Mouse (Mus musculus) retina, adult 2 months (tissue): Measurements from ENCODE around the gene Ccdc78.
"Not testable (repeated sequence)": the region's sequence is repeated elsewhere in the genome, so short reads cannot be mapped to it uniquely, and the experiment has no call there.

ENCODE experiments used
- DNase-seq: peaks from one replicate; pipeline ENCODE4 v3.0.0-alpha.2; 2012; ENCODE audit warnings: low read depth, low spot score

The Ccdc78 gene

GRCm38 (mm10) chr17:25783086-25783485 is 3.3 kb upstream of the Ccdc78 start:
- no peak for DNase-seq

- DNase-seq: no peak
Measured at GRCm38 (mm10) chr17:25783861-25784574, 2.4 kb upstream of the Ccdc78 start.

GRCm38 (mm10) chr17:25785281-25785745 is 1.1 kb upstream of the Ccdc78 start, which contains the start of gene Haghl:
Haghl (minus strand) TSS chr17:25785673.
- peak; percentile 90 for DNase-seq

- no peak for DNase-seq
Measured at GRCm38 (mm10) chr17:25786781-25787504, 563 bp downstream of the Ccdc78 start.

- no peak for DNase-seq
Measured at GRCm38 (mm10) chr17:25791320-25791842, 5.0 kb downstream of the Ccdc78 start.

- peak; percentile 74 for DNase-seq
Measured at GRCm38 (mm10) chr17:25791843-25792527, 5.6 kb downstream of the Ccdc78 start.

GRCm38 (mm10) chr17:25792615-25793014 is 6.2 kb downstream of the Ccdc78 start, which contains the start of gene Fam173a:
Fam173a (minus strand) TSS chr17:25792901.
- DNase-seq: no peak

GRCm38 (mm10) chr17:25794197-25794596 is 7.8 kb downstream of the Ccdc78 start:
- DNase-seq: no peak

- DNase-seq: no peak
Measured at GRCm38 (mm10) chr17:25794998-25795397, 8.6 kb downstream of the Ccdc78 start.

GRCm38 (mm10) chr17:25795609-25796092 is 9.3 kb downstream of the Ccdc78 start, which contains the start of gene AC134908.4:
AC134908.4 (minus strand) TSS chr17:25795659.
- DNase-seq: no peak

- no peak for DNase-seq
Measured at GRCm38 (mm10) chr17:25796211-25796771, 9.9 kb downstream of the Ccdc78 start.

GRCm38 (mm10) chr17:25796951-25797369 is 10.6 kb downstream of the Ccdc78 start, which contains the start of gene Metrn:
Metrn (minus strand) TSS chr17:25797136.
- DNase-seq: no peak

- no peak for DNase-seq
Measured at GRCm38 (mm10) chr17:25801029-25801428, 14.6 kb downstream of the Ccdc78 start.

GRCm38 (mm10) chr17:25802825-25803517 is 16.6 kb downstream of the Ccdc78 start:
- no peak for DNase-seq

GRCm38 (mm10) chr17:25806507-25806906 is 20.1 kb downstream of the Ccdc78 start:
- no peak for DNase-seq

- not testable (repeated sequence) for DNase-seq
Measured at GRCm38 (mm10) chr17:25807452-25807851, 21.1 kb downstream of the Ccdc78 start.

- DNase-seq: no peak
Measured at GRCm38 (mm10) chr17:25808028-25808427, 21.6 kb downstream of the Ccdc78 start.

GRCm38 (mm10) chr17:25808789-25809605 is 22.6 kb downstream of the Ccdc78 start, which contains the start of gene Fbxl16:
Fbxl16 (plus strand) TSS chr17:25809085.
- DNase-seq: peak; percentile 88

GRCm38 (mm10) chr17:25809606-25810340 is 23.4 kb downstream of the Ccdc78 start:
- DNase-seq: no peak
